Mouse (Mus musculus) retina, adult 2 months (tissue): ENCODE data around the gene Gna11.
A peak's percentile ranks its signal among the peaks of the same experiment; 100 is the strongest.

ENCODE experiments used
- DNase-seq: peaks from one replicate; pipeline ENCODE4 v3.0.0-alpha.2; 2012; ENCODE audit warnings: low read depth, low spot score

The Gna11 gene

DNA sequence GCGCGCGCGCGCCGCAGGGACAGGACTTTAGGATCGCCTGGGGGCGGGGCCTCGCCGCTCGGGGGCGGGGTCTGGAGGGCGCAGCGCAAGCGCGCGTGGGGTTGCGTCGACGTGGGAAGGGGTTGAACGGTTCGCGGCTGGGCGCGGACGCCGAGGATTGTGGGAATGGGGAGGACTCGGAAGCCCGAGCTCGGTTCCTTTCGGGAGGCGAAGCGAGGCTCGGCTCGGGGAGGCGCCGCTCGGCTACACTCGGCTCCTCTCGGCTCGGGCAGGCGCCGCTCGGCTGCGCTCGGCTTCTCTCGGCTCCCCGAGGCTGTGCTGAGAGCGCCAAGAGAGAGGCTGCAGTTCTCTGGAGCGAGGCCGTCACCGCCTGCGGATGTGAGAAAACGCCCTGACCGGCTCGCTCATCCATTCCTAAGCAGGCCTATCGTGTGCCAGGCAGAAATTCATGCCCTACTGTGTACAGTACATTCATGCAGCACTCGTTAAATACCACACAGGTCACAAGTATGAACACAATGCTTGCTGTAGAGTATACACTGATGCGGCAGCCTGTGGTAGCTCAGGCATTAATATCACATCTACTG lies at the start of gene Gna11:
Gene Gna11 (minus strand): TSS at position 30 of the 587 bp plus-strand sequence.
- DNase-seq = peak; percentile 96

DNA sequence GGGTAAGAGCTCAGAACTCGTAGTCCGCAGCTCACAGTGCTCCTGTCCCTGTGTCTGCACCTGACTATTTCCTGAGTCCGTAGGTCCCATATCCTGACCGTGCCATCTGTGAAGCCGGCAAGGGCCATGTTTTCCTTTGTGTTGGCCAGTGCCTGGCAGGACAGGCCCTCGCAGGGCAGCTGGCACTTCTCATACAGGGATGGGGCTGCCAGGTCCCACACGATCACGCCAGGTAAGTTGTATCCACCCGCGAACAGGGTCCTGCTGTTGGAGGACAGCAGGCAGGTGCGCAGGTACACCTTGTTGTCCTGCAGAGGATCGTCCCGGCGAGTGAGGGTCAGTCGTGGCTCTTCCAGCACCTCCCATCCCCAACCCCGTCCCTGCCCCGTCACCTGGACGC lies 48.9 kb upstream of the Gna11 start:
- DNase-seq = no peak

DNA sequence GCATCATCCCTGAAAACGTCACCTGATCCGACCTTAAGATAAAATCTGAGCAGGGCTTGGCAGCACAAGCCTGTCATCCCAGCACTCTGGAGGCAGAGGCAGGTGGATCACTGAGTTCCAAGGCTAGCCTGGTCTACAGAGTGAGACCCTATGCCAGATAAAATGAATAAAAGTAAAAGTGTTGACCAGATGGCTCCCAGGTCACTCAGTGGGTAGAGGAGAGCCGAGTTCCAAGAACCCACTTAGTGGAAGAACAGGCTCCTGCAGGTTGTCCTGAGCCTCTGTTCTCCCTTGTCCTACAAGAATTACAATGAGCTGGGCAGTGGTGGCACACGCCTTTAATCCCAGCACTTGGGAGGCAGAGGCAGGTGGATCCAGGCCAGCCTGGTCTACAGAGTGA lies 48.2 kb upstream of the Gna11 start:
- no peak for DNase-seq

DNA sequence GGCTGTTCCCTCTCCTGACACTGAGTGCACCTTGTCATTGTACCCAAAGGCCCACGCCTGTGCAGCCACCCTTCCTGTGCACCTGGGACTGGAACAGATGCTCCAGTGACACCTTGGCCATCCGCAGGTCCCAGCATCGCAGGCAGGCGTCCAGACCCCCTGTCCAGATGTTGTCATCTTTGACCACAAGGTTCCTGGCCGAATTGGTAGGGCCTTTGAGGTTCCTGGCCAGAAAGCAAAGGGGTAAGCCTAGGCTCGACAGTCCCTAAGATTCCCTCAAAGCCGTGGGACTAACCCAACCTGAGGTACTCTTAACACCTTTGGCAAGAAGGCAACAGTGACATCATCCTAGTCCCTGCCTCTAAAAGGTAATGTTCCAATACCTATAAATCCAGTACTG lies 47.6 kb upstream of the Gna11 start:
- DNase-seq = no peak

DNA sequence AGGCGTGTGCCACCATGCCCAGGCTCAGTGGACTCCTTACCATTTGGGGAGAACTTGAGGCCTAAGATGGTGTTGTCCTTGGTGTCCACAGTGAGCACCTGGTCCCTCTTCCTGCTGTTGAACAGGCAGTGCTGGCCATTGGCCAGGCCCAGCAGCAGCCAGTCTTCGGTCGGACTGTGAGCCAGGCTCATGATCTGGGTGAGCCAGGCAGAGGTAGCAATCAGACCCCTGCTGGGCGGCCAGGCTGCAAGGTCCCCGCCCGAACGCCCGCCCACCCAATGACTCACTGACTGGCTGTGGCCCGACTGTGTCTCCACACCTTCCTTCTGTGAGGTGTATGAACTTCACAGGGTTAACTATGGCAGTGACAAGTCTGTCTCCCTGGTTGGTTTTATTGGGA lies 46.9 kb upstream of the Gna11 start:
- no peak for DNase-seq

DNA sequence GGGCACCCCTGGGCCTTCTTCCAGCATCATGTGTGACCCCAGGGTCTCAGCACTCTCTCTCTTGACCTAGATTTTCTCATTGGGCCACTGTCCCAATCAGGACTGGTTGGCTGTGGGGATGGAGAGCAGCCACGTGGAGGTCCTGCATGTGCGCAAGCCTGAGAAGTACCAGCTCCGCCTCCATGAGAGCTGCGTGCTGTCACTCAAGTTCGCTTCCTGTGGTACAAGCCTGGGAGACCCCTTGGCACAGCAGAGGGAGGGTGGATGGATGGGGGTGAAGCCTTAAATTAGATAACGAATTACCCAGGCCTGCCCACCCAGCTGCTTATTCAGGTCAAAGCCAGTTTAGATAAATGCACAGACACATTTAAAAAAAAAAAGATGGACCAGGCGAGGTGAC lies 43.7 kb upstream of the Gna11 start:
- no peak for DNase-seq

DNA sequence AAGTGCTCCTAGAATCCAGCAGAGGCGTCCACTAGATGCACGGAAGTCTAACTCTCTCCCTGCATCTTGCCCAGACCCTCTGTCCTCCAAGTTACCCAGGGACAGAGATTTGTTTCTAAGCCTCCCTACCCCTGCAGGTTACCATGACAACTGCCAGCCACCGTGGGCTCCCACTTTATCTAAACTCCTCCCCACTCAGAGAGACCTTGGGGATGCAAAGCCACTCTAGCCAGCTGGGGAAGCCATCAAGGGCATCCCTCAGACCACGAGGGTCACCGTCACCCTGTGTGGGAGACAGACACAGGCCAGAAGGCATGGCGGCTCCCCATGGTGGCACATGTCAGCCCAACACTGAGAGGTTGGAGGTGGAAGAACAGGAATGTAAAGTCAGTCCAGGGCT lies 38.4 kb upstream of the Gna11 start:
- DNase-seq = no peak

DNA sequence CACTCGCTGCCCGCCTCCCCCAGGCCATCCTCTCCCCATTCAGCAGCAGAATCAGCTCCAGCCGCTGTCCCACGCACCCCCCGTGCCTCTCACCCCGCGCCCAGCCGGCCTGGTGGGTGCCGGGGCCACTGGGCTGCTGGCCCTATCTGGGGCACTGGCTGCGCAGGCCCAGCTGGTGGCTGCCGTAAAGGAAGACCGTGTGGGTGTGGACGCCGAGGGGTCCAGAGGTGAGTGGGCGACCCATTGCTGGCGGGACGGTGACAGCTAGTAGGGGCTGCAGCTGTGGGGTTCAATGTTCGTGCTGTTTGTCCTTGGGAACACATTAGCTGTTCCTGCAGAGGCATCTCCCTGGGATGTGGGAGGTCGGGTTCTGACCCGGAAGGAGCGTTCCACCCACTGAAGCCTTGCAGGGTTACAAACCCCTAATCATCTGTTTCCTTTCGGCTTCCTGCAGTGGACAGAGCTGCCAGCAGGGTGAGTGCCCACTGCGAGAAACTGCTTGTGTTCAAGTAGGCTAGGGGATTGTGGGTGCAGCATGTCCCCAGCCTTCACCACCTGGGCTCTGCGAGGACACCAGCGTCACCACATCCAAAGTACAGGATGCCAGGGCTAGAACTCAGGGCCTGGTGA lies 35.6 kb upstream of the Gna11 start:
- DNase-seq = no peak

DNA sequence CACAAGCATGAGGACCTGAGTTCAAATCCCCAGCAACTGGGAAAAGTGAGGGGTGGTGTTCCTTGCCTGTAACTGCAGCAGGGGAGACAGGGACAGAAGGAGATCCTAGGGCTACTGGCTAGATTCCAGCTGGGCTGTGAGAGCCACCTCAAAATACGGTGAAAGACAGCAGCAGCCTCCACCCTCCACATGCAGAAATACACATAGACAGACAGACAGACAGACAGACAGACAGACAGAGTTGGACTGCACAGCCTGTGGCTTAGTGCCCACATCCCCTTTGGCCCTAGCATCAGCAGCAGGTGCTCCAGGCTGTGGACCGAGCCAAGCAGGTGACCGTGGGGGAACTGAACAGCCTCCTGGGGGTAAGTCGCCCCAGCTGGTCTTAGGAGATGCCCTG lies 35.0 kb upstream of the Gna11 start:
- no peak for DNase-seq

DNA sequence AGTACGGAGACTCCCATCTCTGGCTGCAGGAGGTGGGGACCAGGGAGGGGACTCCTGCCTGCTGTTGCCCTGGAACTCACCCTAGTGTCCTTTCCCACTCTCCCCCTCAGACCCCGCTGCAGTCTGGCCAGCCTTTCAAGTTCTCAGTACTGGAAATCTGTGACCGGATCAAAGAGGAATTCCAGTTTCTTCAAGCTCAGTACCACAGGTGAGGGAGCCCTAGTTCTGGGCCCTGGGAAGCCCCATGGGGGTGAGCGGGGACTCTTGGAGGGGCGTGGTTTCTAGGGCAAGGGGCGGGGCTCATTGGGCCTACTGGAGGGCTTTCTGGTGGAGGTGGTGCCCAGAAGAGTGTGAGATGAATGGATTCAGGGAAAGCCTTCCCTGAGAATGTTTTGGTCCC lies 30.7 kb upstream of the Gna11 start:
- DNase-seq = no peak

DNA sequence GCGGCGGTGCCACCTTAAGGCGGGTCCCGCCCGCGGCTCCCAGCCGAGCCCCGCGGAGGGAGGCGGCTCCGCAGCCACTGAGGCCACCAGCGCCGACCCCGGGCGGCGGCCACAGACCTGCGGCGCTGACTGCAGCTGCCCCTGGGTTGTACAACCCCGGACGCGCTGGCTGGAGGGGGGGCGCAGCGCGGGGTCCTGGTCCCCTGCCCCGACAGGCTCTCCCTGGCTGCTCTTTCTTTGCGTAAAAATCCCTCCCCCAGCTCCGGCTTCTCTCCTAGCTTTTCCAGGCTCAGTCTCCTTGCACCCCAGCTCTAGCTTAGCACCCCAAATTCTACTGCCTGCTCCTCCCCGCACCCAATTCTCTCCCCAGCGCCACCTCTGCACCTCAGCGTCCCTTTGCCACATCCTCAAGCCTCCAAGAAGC lies 30.2 kb upstream of the Gna11 start:
- DNase-seq = no peak

DNA sequence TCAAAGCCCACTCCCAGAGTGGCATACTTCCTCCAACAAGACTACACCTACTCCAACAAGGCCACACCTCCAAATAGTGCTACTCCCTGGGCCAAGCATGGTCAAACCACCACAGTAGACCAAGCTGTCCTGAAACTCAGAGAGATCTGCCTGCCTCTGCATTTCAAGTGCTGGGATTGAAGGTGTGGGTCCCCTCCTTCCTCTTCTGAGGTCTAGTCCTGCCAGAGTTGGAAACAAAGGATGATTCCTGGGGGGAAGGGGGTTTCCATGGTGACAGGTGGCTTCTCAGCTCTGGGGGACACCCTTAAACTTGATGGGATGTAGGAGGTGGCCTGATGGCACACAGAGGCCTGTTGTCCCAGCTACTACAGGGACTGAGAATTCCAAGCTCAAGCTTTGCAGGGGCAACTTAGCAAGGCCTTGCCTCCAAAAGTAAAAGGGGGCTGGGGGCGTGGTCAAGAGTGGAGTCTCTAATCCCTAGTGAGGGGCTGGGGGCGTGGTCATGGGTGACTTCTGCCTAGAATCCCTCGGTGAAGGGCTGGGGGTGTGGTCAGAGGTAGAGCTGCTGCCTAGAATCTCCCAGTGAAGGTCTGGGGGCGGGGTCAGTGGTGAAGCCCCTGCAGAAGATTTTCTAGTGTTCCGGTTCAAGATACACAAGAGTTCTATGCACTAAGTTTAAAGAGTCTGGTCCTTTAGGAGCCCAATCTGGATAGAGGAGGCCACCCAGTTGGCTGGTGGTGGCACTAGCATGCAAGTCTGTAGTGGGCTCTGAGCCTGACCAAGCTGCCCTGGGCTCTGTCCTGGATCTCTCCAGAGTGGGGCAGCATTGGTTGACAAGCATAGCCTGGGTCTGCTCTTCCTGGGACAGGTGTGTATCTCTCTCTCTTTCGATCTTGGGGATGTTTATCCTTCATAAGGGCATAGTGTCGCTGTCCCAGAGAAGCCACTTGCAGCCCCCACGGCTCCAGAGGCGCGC lies 29.4 kb upstream of the Gna11 start, which contains the start of gene Tle2:
Gene Tle2 (plus strand): TSS at position 481 of the 976 bp plus-strand sequence.
- no peak for DNase-seq

DNA sequence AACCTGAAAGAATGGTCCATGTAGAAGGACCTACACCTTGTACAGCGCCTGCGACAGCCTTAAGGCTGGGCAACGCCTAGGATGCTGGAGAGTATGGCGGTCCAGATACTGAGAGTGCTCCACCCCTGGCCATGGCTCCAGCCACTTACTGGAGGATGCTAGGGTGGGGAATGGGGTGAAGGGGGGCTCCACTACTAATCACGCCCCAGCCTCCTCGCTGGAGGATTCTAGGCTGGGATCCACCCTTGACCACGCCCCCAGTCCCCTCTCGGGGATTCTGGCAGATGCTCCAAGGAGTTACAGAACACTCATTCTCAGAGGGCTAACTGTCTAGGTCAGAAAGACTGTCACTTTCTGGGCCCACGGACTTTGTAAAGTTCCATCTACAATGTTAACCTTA lies 28.0 kb upstream of the Gna11 start:
- DNase-seq = no peak

DNA sequence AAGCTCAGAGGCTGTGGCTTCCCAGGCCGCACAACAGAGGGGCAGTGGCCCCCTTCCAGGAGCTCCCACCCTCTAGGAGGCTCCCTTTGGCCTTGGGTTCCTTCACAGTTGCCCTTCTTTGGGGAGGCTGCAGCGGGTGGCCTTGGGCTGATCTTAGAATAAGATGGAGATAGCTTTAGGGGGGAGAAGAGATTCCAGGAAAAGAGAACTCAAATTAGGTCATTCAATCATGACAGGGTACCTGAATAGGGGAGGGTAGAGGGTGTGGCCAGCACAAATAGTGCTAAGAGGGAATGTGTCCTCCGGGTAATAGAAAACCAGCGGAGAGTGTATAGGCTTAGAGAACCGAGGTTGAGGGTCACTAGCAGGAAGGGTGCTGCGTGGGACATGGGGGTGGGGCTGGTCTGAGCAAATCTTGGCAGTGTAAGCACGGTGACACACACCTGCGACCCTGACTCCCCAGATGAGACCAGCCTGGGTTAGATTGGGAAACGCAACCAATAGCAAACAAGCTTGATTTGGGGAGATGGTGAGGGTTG lies 27.2 kb upstream of the Gna11 start:
- no peak for DNase-seq

DNA sequence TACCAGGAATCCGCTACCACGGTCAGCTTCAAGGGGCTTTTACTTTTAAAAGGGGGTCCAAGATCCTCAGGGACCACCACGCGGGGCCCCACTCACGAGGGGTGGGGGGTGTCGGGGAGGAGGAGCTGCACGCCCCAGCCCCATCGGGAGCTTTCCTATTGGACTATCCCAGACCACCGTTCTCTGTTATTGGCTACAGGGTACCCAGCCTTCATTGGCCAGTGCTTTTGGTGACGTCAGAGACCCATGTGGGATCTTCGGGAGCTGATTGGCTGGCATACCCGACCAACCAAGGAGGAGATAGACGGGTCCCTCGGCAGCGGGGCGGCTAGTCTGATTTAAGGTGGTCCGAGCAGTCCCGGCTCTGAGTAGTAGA lies 26.5 kb upstream of the Gna11 start:
- DNase-seq = peak; percentile 94

DNA sequence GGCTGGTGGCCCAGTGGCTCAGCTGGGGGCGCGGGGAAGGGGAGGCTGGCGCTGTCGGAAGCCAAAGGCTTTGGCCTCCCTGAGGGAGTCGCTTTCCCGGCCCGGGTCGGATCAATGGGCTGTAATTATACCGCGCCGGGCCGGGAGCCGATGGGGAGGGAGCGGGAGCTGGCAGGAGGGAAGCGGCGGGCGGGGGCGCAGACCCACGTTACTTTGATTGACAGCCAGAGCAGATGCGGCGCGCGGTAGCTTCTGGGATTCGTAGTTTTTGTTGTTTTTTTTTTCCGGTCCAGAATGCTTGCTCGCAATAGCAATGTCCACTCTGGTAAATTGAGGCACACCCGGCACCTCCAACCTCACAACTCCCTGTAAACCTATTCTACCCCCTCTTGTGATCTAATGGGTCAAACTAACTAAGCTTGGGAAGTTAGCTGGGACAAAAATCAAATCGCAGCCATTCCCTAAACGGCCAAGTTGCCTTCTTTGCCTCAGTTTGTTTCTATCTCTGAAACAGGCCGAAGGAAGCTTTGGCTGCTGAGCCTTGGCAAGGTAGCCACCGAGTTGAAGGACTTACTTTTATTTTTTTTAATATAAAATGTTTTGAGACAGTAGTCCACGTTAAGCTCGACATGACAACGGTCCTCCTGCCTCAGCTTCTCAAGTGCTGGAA lies 26.0 kb upstream of the Gna11 start:
- DNase-seq = peak; percentile 86

DNA sequence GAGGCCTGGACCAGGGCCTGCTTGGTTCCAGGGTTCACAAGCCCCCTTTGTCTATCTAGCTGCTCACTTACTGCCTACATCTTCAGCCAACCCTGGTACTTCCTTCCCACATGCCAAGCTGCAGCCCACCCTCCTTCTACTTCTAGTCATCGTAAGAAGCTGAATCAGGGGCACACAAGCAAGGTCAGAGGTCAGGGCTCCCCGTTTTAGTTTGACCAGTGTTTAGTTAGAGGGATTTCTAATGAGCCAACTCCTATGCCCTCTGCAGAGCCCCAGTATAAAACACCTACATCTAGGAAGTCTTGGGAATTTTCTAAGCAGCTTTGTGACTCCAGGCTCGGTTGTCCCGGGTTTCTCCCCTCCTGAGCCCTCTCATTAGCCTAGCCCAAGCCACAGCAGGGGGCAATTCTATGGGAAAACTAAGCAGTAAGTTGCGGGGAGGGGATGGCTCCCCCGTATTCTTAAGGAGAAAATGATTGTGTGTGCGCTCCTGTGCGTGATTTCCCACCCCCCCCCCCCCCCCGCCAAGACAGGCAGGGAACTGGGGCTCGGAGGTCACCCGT lies 25.3 kb upstream of the Gna11 start:
- DNase-seq = no peak

DNA sequence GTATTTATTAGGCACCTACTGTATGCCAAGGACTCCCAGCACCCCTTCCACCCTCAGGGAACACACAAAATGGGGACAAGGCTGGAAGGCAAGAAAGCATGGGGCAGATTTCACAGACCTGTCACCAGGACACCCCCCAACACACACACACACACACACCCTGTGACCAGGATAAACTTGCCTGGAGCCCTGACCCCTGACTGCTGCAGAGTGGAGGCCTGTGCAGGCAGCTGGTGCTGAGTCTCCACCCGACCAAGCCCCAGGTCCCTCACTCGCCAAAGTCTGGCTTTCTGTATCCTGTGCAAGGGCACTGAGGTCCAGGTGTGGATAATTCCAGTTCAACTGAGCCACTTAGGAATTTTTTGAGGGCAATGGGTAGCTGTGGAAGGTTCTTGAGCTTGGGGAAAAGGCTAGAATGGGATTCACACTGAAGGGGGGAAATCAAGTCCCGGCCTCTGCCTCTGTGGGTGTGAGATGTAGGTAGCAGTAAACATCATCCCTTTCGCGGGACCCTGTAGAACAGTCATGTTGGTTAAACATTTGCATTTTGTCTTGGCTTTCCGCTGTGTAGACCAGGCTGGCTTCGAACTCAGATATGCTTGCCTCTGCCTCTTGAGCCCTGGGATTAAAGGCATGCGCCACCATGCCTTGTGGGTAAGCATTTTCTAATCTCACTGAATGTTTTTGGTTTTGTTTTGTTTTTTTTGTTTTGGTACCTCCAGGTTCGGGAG lies 24.7 kb upstream of the Gna11 start:
- DNase-seq = no peak

DNA sequence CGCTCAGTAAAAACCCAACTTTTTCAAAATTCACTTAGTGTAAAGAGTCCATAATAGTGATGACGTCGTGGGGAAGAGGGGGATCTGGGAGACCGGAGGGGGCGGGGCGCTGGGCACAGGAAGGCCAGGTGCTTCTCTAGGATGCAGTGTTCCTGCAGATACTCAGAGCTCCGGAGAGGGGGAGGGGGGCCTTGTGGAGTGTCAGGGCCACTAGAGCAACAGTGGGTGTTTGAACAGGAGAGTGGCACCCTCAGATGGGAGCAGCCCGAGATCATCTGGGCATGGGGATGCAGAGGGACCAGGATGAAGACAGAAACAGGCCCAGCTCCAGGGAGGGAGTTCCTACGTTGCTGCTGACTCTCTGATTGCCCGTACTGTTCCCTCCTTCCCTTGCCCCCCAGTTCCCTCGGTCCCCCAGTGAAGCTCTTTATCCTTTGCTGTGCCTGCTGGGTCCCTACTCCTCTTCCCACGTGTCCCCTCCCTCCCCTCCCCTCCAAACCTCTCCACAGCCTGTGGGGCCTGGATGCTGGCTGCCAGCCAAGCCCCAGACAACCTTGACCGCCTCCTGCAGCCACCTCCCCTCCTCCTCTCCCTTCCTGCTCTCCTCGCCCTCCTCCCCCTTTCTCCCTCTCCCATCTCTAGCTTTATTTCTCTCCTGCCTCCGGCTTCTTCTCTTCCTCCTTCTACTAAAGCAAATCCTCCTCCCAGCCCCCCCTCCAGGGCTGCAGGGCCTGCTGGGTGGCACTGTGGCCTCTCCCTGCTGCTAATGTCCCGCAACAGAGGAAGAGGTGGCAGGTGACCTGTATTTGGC lies 23.6 kb upstream of the Gna11 start:
- DNase-seq = no peak
